Mouse (Mus musculus): ENCODE measurements around the gene Ankrd12.

The Ankrd12 gene

DNA sequence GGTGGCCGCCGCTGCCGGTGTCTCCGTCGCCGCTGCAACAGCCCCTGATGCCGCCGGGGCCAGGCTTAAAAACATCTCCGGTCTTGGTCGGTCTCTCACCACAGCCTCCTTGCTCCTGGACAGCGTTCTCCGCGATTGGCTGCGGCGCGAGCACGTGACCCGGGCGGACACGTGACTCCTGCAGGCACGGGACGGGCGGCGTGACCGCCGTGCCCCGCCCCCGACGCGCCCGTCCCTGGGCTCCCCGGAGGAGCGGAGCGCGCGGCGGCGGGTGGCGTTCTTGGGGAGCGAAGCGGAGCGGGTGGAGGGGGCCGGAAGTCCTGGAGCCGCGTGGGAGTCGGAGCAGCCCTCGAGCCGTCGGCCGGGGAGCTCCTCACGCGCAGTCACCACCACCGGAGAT lies at the start of gene Ankrd12:
Ankrd12 (minus strand) TSS at position 156 of the 400 bp plus-strand sequence.
- DNase-seq (ENCODE audit: low read depth, low spot score) = peak; percentile 85

DNA sequence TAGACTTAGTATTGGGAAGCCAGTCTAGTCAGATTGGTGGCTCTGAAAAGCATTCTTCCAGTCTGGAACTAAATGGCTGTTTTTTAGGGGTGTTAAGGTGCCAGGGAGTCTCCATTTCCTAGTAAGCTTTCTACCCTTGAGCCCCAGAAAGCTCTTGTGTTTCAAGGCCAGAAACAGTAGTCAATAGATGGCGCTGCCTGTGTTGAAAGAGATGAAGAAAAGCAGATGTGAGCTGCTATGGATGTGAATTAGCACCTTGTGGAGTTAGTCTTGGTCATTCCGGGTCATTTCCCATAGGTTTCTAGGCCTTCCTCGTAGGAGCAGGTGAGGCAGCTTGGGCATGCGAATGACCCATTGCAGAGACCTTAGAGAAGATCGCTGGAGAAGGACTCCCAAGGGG lies 48.3 kb upstream of the Ankrd12 start:
- DNase-seq (ENCODE audit: low read depth, low spot score) = no peak

DNA sequence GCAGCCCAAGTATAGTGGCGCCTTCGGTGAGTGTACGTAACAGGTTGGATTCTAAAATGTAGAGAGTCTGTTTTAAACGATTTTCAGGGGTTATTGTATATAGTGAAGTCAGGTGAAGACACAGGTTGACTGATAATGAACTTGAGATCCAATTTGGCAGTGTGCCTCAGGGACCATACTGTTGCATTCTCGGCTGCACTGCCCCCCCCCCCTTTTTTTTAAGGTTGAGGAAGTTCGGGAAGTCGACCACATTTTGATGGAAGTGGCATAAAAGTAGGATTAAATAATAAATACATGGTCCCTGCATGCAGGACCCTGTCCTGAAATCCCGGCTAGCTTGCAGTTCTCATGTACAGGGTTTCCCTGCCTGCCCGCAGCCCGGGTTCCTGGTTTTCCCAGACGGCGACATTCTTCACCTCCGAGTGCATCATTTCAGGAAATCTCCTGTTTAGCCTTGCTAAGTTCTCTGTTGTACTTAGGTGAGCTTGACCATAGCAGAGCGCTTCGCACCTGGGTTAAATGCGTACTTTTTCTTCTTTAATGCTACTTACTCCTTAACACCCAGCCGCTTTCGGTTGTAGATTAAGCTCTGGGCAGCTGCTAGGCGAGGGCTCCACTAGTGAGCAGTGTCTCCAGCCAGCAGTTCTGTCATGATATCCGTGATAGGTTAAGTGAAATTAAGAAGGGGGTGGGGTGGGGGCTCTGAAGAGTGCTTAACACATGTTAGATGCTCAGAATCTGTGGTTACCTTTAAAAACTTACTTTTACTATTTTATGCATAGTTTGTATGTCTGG lies 47.1 kb upstream of the Ankrd12 start:
- DNase-seq (ENCODE audit: low read depth, low spot score) = no peak

DNA sequence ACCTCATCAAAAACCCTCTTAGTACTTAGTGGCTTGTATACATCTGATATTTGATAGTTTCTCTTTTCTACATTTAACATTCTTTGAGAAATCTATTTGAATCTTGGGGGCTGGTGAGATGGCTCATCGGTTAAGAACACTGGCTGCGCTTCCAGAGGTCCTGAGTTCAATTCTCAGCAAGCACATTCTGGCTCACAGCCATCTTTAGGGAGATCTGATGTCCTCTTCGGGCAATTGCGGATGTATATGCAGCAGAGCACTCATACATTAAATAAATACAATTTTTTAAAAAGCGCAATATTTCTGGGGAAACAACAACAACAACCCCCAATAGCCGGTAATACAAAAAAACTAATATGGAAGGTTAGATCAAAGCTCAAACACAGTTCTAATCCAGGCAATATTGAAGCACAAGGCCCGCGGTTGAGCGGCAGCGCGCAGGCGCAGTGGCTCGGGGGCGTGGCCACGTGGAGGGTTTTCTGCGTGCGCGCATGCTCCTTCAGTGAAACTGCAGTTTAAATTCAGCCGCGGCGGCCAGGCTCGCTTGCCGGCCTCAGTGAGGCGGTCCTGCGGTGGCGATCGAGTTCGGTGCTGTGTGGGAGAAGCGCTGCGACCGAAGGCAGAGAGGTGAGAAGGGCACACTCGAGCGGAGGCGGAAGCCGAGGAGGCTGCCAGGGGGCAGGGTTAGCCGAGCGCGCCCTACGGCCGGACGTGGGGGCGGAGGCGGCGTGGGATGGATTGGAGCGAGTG lies 46.4 kb upstream of the Ankrd12 start, which contains the start of gene Ddx11:
Ddx11 (plus strand) TSS at position 455 of the 750 bp plus-strand sequence.
- DNase-seq (ENCODE audit: low read depth, low spot score) = peak; percentile 86

DNA sequence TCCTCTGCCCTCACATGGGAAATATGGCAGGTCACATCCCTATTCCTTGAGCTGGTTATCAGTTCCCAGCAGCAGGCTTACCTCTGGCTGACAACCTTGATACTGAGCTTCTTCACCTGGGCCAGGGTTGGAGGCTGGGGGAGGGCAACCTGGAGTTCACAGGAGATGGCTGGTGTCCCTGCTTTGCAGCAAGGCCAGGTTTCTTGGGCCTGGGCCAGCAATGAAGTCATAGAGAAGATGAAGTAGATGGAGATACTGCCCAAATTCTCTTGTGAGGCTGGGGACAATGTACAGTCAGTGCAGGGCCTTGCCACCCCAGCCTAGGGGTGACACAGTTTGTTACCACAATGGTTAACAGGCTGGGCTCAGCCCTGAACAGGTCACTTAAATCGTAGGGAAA lies 43.8 kb upstream of the Ankrd12 start:
- DNase-seq (ENCODE audit: low read depth, low spot score) = no peak

DNA sequence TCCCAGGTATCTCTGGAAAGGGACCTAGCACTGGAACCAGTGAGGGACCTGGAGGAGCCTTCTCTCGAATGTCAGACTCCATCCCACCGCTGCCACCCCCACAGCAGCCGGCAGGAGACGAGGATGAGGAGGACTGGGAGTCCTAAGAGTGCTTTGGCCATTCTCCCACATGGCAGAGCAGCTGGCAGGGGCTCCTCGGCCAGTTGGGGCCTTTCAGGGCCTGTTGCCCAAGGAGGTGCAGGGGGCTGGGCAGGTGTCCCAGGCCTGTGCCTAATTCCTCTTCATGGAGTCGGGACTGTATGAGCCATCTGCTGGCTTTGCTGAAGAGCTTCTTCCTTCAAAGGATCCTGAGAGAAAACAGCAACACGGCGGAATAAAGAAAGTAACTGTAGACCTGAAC lies 42.1 kb upstream of the Ankrd12 start:
- DNase-seq (ENCODE audit: low read depth, low spot score) = no peak

DNA sequence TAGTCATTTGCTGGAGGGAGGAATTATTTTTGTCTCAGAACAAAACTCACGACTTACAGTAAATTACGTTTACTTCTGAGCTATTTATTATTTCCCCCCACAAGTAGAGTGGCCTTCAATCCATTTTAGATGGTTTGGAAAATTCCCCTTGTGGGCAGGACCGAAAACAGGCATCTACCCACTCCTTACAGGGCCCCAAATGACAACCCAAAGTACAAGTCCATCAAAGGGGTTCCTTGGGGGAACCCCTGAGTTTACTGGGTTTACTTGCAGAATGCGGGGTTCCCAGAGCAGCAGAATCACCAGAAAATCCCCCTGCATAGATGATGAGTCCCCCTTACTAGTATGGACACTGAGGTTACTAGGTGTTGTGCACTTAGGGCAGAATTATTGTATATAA lies 35.3 kb upstream of the Ankrd12 start:
- no peak for DNase-seq (ENCODE audit: low read depth, low spot score)

DNA sequence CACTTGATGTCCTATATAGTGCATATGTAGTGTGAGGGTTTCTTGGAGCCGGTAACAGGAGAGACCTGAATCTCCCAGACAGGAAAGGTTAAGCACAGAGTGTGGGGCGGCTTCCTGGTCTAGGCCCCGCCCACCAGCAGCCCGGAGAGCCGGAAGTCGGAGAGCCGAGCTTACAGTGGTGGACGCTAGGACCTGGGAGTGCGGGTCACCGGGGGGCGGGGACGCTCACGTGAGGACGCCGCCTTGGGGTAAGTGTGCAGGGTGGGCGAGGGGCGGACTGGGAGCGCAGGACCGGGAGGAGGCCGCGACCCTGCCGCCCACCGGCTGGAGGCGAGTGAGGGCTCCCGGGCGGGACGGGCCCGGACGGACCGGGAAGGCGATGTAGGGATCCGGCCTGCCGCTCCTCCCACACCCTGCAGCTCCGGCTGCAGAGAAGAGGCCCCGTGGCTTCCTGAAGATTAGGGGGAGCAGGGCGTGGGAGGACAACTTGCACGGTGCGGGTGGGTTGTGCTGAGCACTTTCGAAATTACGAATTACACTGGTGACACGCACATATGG lies 34.6 kb upstream of the Ankrd12 start, which contains the start of gene Washc1:
Washc1 (plus strand) TSS at position 144 of the 558 bp plus-strand sequence.
- peak; percentile 77 for DNase-seq (ENCODE audit: low read depth, low spot score)

DNA sequence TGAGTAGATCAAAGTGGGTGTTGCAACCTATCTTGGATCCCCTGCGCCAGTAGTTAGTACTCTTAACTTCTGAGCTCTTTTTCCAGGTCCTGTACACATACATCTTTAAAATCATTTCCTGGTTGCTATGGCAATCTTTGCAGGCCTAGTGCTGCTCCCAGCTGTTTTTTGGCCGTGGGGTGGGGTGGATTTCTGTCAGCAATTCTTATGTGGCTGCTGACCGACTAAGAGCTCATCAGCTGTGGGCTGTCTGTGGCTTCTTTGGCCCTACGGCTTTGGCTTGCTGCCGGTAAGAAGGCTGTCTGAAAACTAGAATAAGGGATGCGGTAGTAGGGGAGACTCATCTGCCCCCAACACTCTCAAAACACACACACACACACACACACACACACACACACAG lies 33.9 kb upstream of the Ankrd12 start:
- DNase-seq (ENCODE audit: low read depth, low spot score) = no peak

DNA sequence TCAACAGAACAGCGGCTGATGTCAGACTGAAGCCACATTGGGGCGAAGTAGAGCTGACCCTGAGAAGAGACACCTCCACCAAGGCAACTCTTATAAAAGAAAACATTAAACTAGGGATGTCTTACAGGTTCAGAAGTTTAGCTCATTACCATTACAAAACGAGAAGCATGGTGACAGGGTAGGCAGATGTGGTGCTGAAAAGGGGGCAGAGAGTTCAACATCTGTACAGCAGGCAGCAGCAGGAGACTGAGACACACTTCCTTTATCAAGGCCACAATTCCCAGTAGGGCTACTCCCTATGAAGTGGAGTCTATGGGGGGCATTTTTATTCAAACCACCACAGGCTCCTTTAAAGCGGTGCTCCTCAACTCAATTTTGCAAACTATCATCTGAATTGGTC lies 31.3 kb upstream of the Ankrd12 start:
- no peak for DNase-seq (ENCODE audit: low read depth, low spot score)

DNA sequence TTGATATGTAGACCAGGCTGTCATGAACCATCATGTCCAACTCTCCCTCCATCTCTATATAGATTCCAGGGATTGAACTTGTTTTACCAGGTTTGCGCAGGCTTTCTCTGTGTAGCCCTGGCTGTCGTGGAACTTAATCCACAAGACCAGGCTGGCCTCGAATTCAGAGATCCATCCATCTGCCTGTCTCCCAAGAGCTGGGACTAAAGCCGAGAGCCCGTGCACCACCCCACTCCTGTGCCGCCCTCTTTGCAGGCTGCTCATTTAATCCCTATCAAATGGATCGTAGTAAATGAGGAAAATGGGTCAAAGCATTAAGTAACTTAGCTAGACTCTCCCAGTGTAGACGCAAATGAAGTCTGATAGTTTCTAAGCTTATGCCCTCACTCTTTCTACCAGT lies 30.6 kb upstream of the Ankrd12 start:
- DNase-seq (ENCODE audit: low read depth, low spot score) = no peak

DNA sequence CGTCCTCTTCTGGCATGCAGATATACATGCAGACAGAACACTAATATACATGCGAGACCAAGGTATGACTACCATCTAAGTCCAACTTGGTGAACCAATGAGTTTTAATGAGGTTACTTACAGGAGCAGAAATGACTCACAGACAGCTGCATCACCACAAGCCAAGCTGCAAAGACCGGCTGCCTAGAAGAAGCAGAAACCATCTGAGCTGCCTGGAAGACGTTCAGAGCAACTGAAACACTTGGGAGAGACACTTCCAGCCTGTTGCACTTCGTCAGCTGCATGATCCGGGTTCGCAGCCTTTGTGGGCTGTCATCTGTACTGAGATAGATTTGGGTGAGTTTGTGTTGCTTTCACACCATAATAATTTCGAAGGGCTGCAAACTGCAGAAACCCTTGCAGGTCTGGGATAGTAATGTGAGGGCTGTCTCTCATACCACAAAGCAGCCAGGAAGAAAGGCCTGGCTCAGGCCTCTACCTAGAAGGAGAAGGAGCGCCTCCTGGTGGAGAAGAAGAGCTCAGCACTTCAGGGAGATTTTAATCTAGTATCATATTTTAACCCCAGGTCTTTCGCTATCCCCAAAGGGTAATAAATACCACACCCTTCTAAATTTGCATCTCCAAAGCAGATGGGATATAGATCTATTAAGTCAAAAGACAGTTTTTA lies 29.8 kb upstream of the Ankrd12 start:
- peak; percentile 54 for DNase-seq (ENCODE audit: low read depth, low spot score)

DNA sequence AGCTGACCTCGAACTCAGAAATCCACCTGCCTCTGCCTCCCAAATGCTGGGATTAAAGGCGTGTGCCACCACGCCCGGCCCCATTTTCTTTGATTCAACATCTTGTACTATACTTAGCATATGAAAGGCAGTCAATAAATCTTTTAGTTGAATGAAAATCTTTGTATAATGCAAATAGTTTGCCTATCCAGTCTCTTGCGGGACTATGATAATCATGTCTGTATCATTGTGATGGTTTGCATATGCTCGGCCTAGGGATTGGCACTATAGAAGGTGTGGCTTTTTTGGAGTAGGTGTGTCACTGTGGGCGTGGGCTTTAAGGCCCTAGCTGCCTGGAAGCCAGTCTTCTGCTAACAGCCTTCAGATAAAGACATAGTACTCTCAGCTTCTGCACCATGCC lies 27.2 kb upstream of the Ankrd12 start:
- no peak for DNase-seq (ENCODE audit: low read depth, low spot score)

DNA sequence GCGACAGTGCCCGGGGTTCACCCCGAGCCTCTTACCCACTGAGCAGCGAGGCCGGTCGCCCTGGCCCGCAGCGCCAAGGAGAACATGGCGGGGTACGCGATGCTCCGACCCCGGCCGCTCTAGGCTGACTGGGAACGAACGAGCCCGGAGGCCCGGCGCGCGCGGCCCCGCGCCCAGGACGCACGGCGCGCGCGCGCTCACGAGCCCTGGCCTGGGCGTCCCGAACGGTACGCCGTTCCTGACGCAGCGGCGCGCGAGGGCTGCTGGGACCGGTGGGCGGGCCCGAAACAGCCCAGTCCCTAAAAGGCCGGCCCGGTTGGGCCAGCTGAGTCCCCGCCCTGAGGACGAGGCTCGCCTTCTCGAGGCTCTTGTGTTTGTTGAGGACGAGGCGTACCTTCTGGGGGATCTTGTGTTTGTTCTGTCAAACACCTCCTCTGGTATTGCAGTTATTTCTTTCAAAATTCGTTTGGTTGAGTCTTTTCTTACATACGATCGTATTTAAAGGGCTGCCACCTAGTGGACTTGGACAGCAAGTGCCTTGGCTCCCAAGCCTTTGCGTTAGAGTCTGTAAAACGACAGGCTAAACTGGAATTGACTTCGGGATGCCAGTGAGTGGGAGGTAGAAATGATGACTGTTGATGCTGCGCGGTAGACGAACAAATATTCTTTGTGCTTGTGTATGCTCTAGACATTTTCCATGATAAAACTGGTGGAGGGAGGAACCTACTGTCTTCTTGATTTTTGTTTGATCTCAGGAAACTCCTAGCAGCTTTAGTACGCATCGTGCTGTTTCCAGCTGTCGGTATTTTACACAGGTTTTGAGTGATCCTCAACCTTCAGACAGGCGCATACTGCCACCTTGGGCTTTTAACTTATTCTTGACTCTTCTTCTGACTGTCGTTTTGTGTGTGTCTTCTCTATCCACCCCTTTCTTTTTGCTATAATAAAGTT lies 24.8 kb upstream of the Ankrd12 start, which contains the start of gene Ndufv2:
Ndufv2 (minus strand) TSS at position 180 of the 951 bp plus-strand sequence.
- DNase-seq (ENCODE audit: low read depth, low spot score) = peak; percentile 97

DNA sequence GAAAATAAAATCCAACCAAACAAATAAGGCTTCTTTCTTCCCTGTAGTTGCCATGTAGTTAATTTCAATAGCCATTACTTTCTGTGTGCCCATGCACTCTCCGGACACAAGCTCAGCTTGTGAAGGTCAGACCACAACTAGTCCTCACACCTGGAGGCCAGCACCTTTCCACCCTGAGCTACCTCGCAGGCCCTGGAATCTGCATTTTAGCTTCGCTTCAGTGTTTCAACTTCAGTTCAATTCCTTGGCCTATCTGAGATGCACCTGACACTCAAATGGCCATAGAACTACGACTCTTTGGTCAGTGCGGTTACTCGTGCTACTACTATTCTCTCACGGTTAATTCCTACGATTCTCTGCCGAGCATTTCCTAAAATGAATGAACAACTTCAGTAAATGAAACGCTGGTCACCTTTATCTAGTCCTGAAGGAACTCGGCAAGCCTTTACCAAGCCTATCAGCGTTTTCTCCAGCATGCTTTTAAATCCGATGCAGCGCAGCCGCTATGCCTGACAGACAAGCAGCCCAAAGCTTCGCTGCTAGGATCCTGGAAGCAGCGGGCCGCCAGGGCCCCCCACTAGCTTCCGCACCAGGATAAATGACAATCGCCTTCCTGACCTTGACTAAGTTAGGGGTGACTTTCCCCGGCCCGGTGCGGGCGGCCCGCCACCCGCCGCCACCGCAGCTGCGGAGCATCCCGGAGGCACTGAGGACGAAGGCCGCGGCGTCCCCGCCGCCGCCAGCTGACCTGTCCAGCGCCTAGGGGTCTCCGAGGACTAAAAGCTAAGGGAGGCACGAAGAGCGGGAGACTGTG lies 23.9 kb upstream of the Ankrd12 start:
- DNase-seq (ENCODE audit: low read depth, low spot score) = no peak

DNA sequence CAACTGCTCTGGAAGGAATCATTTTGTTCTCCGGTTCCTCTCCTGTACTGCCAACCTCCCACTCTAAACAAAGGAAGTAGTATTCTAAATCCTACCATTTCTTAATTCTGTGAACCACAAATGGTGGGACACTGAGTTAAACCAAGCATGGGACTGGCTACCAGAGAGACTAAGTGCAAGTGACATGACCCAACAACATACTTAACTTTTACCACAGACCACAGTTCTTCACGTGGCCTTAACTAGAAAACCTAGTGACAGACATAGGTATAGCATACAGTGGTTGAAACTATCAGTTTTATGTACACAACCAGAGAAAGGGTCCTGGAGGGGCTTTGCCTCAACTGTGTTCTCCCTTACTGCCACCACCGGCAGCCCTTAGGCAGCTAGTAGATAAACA lies 15.8 kb upstream of the Ankrd12 start:
- no peak for DNase-seq (ENCODE audit: low read depth, low spot score)

DNA sequence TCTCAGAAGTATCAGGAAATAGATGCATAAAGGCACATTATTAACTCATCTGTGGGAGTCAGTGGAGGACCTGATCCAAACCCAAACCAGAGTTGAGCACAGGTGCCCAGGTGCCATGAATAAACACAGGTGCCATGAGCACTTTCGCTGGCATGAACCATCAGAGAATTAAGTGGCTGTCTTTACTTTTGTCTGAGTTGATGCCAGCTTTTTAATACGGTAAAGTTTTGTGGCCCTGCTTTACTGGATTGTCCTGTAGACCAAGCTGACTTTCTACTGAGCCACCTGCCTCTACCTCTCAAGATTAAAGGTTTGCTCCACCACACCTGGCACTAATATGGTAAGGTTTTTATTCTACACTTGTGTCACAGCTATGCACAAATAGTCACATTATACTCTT lies 15.2 kb upstream of the Ankrd12 start:
- DNase-seq (ENCODE audit: low read depth, low spot score) = no peak

DNA sequence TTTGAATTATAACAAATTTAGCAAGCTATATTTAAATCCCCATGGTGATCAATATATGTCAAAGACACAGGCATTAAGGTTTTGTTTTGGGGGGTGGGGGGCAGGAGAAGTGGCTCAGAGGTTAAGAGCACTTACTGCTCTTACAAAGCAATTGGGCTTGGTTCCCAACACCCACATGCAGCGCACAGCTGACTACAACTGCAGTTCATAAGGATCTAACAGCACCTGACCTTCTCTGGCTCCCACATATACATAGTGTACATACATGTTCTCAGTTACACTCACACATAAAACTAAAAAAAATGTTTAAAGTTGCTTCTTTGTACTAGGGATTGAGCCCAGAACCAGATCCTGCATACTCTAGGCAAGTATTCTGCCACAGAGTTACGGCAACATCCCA lies 14.5 kb upstream of the Ankrd12 start:
- DNase-seq (ENCODE audit: low read depth, low spot score) = no peak

DNA sequence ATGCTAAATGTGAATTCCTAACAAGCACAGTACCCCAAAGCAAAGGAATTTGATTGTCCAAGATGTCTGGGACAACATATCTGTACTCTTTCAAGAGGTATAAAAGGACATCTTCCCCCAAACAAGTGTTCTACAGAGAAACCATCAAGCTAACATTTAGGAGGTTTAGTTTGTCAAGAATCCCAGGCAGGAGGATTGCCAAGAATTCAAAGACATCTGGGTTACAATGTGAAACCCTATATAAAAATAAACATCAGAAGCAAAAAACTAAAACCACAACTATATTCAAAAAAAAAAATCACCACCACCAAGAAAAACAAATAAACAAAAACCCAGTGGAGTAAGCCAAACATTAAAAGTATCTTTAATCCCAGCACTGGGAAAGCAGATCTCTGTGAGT lies 13.4 kb upstream of the Ankrd12 start:
- DNase-seq (ENCODE audit: low read depth, low spot score) = no peak

DNA sequence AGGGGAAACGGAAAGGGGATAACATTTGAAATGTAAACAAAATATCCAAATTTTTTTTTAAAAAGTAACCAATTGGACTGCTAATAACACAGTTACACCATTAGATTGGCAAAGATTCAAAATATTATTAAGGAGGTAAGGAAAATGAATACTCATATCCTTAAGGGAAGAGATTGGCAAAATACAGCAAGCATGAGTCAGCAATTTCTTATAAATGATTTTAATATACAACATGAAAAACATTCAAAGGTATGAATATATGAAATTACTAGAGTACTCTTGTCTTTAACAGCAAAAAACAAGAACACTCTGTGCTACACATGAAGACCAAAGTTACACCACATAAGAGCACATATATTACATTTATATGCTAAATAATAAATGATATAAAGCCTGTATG lies 8.1 kb upstream of the Ankrd12 start:
- DNase-seq (ENCODE audit: low read depth, low spot score) = no peak
